Mouse (Mus musculus) kidney, embryonic 16.5 days (tissue): ENCODE data around the gene Tldc1. TPM values are rescaled to one million over a fixed set of nuclear protein-coding genes. Genes with fewer than 3 reads are reported as not detected.
A peak's percentile ranks its signal among the peaks of the same experiment; 100 is the strongest.

Experiments used
- ATAC-seq: fragments of 200-750 bp; cut with Nextera tagmentation; 2 replicates; pipeline ENCODE4 v1.8.0; 2017; ENCODE audit warnings: moderate TSS enrichment; ENCODE audit not compliant: low FRiP score, low TSS enrichment
- H3K27ac ChIP-seq: fragments of 300-500 bp; sonication (generic); 2 replicates; pipeline ENCODE4 v1.5.1; 2014; ENCODE audit warnings: low read length
- H3K27me3 ChIP-seq: fragments of 300-500 bp; sonication (generic); 2 replicates; pipeline ENCODE4 v1.6.1; 2014; ENCODE audit warnings: low read length, control low read depth, mixed read lengths; ENCODE audit not compliant: insufficient read depth
- H3K36me3 ChIP-seq: fragments of 300-500 bp; sonication (generic); 2 replicates; pipeline ENCODE4 v1.6.1; 2014; ENCODE audit warnings: low read length, control low read depth, mixed read lengths; ENCODE audit not compliant: insufficient read depth
- H3K4me1 ChIP-seq: fragments of 300-500 bp; sonication (generic); 2 replicates; pipeline ENCODE4 v1.6.1; 2014; ENCODE audit warnings: low read length, control low read depth, mixed read lengths; ENCODE audit not compliant: insufficient read depth
- H3K4me2 ChIP-seq: fragments of 300-500 bp; sonication (generic); replicated peaks from 2 replicates; pipeline ENCODE4 v1.6.1; 2014; ENCODE audit warnings: low read depth, low read length
- H3K4me3 ChIP-seq: fragments of 300-500 bp; sonication (generic); 2 replicates; pipeline ENCODE4 v1.5.1; 2014; ENCODE audit warnings: mild to moderate bottlenecking, low read length
- H3K9ac ChIP-seq: fragments of 300-500 bp; sonication (generic); replicated peaks from 2 replicates; pipeline ENCODE4 v1.6.1; 2014; ENCODE audit warnings: low read length
- H3K9me3 ChIP-seq: fragments of 300-500 bp; sonication (generic); 2 replicates; pipeline ENCODE4 v1.6.1; 2016; ENCODE audit warnings: low read length, control low read depth
- WGBS: fragments of 180-500 bp; shearing (Covaris S2); extraction: QIAGEN DNeasy Blood & Tissue Kit; methylation state at CpG from one replicate; pipeline ENCODE4 v1.1.7; 2014; 5-methylcytosine and 5-hydroxymethylcytosine counted together
- polyA plus RNA-seq: library from polyadenylated mRNA; unstranded; fragments of >200 nt; fragmentation: Nextera tagmentation; extraction: Ambion mirVana; gene quantifications from 2 replicates; pipeline ENCODE4 v1.2.1, GENCODE M21; 2015

The Tldc1 gene
- polyA plus RNA-seq, 1 experiment from 2014 or later, result 19.7 TPM

DNA sequence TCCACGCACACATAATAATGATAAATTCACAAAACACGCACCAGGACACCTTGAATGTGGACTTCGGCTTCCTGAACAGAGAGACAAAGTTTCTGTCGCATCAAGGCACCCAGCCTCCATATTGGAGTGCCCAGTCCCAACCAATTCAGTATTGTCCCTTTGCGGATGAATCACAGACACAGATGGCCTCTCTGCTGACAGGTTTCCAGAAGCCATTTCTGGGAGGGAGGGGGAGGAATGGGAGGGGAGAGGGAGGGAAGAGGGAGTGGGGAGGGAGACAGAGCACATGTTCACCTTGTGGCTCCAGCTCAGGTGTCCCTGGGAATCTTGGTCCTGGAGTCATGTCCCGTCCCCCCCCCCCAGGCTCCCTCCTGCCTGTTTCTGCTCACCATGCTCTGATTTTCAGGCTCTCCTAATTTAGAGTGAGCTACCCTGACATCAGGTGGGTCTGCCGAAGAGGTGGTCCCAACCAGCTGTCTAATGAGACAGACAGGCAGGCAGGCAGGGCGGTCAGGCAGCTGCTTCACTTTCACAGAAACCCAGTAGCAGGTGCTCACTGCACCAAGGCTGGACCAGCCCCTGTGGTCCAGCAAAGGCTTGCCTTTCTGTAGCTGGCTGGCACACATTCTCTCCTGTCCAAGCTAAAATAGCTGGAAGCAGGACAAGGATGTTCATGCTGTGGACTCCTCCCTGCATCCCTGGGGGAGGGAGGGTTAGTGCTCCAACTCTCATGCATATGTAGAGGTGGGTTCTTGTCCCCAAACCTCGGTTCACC, 10.6 kb upstream of the Tldc1 start:
- ATAC-seq, result no peak
- H3K9ac ChIP-seq, result no peak overlapping the region
- H3K27ac ChIP-seq, result no peak overlapping the region
- no peaks in the 10 kb centered on the region for H3K9me3 ChIP-seq
- no peaks in the 10 kb centered on the region for H3K36me3 ChIP-seq
- peaks cover 25% of the 10 kb centered on the region for H3K4me1 ChIP-seq
- H3K27me3 ChIP-seq, result no peaks in the 10 kb centered on the region
- 82% methylated on average over 8 of the region's 9 CpGs for WGBS
- no peak overlapping the region for H3K4me3 ChIP-seq
- H3K4me2 ChIP-seq, result no peak overlapping the region

DNA sequence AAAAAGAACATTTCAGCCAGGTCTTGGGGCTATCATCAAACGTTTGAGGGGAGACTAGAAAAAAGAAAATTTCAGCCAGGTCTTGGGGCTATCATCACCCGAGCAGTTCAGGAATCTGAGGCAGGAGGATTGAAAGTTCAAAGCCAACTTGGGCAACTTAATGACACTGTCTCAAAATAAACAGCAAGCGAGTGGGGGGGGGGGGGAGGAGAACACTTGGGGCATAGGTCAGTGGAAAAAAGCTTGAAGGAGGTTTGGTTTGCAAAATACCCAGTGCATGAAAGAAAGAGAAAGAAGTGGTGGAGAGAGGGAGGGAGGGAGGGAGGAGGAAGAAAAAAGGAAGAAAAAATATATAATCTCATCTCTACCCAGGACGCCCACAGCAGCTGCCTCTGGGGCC, 9.1 kb upstream of the Tldc1 start:
- no peak for ATAC-seq
- H3K4me1 ChIP-seq, result peaks cover 22% of the 10 kb centered on the region

DNA sequence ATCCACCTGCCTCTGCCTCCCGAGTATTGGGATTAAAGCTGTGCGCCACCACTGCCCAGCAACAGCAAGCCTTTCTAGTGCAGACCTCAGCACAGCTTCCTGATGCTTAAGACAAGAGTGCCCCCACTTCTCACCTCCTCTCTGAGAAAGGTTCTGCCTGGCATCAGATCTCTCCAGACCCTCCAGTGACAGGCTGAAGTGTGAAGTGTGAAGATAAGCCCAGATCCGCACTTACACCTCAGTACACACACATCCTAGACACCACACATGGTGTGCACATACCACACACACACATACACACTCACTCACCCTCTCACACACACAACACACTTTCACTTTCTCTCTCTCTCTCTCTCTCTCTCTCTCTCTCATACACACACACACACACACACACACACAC, 8.7 kb upstream of the Tldc1 start:
- H3K9ac ChIP-seq, result no peak overlapping the region
- no peak overlapping the region for H3K27ac ChIP-seq
- 75% methylated on average over 3 of the region's 3 CpGs for WGBS
- H3K4me2 ChIP-seq, result no peak overlapping the region
- no peaks in the 10 kb centered on the region for H3K9me3 ChIP-seq
- no peaks in the 10 kb centered on the region for H3K27me3 ChIP-seq
- H3K36me3 ChIP-seq, result no peaks in the 10 kb centered on the region
- ATAC-seq, result no peak
- H3K4me3 ChIP-seq, result no peak overlapping the region
- peaks cover 17% of the 10 kb centered on the region for H3K4me1 ChIP-seq

More for the DNA sequence above, 9.1 kb upstream of the Tldc1 start:
- H3K4me3 ChIP-seq, result no peak overlapping the region
- H3K27ac ChIP-seq, result no peak overlapping the region
- H3K9ac ChIP-seq, result no peak overlapping the region
- WGBS, result 27% methylated on average over 4 of the region's 4 CpGs
- no peaks in the 10 kb centered on the region for H3K36me3 ChIP-seq
- H3K4me2 ChIP-seq, result no peak overlapping the region
- H3K27me3 ChIP-seq, result no peaks in the 10 kb centered on the region
- no peaks in the 10 kb centered on the region for H3K9me3 ChIP-seq

DNA sequence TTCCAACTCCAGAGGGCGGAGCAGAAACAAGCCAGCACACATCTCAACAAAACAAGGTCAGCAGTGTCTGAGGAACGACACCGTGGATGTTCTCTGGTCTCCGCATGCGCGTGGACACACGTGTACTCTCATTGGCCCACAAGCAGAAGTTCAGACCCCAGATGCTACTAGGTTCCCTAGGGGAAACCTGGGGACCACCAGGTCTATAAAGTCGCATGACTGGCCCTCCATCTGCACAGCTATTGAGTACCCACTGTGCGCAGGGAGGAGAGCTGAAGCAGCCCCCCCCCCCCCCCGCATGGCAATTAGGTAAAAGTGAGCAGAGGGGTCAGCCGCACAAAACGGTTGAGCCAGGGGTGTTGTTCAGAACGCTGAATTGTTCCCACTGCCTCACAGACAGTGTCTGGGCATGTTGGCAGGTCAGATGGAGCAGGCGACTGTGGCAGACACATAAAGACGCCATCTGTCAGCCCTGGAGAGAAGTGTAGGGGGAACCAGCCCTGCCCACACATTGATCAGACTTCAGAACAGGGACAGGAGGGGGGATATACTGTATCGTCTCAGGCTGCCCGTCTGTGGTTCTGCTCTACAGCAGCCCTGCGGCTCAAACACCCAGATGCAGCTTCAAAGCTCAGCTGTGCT, 7.7 kb upstream of the Tldc1 start:
- no peak for ATAC-seq
- 49% methylated on average over 18 of the region's 18 CpGs for WGBS

DNA sequence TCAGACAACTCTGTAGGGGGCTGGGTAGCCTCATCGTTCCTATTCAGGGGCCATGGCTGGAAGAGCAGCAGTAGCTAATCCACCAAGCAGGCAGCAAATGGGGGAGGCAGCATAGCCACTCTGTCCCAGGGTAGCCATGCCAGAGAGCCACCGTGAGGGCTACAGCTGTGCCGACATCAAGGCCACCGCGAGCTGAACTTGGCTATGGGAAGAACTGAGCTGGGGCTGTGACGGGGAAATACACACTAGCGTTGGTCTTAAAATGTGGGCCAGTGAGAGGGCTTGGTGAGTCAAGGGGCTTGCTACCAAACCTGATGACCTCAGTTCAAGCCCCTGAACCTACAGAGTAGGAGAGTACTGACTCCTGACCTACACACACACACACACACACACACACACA, 6.5 kb upstream of the Tldc1 start:
- no peak for ATAC-seq
- Histone ChIP-seq H3K27ac (no peak overlapping the region), H3K4me2 (no peak overlapping the region), H3K9ac (no peak overlapping the region), H3K4me1 (peaks cover 11% of the 10 kb centered on the region; the same call in 1 of the 2 replicates), H3K9me3 (no peaks in the 10 kb centered on the region), H3K4me3 (no peak overlapping the region), H3K27me3 (no peaks in the 10 kb centered on the region), H3K36me3 (no peaks in the 10 kb centered on the region)
- 65% methylated on average over 7 of the region's 7 CpGs for WGBS

More for the DNA sequence above, 7.7 kb upstream of the Tldc1 start:
- Histone ChIP-seq H3K4me1 (peaks cover 10% of the 10 kb centered on the region; the same call in 1 of the 2 replicates), H3K27ac (no peak overlapping the region), H3K4me3 (no peak overlapping the region), H3K4me2 (no peak overlapping the region), H3K36me3 (no peaks in the 10 kb centered on the region), H3K9ac (no peak overlapping the region), H3K27me3 (no peaks in the 10 kb centered on the region), H3K9me3 (no peaks in the 10 kb centered on the region)

DNA sequence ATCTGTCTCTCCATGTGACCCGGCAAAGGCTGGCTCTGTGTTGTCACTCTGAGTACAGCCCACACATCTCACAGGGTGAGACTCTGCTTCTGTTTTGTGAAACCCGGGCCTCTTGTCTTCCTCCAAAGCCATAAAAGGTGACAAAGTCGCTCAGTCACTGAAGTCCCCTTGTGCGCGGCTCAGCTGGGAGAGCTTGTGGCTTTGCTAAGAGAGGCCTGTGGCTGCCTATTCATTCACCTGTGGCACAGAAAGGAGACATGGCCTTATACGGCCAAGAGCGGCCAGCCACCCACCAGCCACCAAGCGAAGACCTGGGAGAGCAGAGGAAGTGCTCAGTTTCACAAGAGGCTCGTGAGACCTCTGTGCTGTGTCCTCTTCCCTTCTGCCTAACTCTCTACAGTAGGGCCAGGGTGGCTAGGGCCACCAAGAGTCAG, 5.9 kb upstream of the Tldc1 start:
- H3K4me2 ChIP-seq, result no peak overlapping the region
- H3K9ac ChIP-seq, result 0 out of 2 replicates have a peak overlapping the region, but pooled peaks have one; percentile 12
- ATAC-seq, result no peak
- H3K9me3 ChIP-seq, result no peaks in the 10 kb centered on the region
- no peaks in the 10 kb centered on the region for H3K36me3 ChIP-seq
- 50% methylated on average over 9 of the region's 9 CpGs for WGBS
- H3K27ac ChIP-seq, result no peak overlapping the region
- no peak overlapping the region for H3K4me3 ChIP-seq
- H3K27me3 ChIP-seq, result no peaks in the 10 kb centered on the region
- peaks cover 11% of the 10 kb centered on the region; the same call in 1 of the 2 replicates for H3K4me1 ChIP-seq

DNA sequence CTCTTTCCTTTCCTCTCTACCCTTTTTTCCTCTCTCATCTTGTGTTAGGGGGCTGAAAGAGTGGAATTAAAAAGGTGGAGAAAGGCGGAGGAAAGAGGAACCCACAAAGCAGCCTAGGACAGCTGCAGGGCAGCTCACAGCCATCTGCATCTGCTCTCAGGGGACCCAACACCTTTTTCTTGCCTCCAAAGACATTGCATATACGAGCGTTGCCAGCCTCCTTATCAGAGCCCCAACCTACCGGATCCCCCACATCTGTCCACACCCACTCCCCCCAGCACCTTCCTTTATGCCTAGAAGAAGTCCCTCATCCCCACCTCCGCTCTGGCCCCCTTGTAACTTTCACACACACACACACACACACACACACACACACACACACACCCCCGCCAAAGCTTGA, 5.4 kb upstream of the Tldc1 start:
- no peak overlapping the region for H3K9ac ChIP-seq
- H3K9me3 ChIP-seq, result no peaks in the 10 kb centered on the region
- H3K4me2 ChIP-seq, result no peak overlapping the region
- no peak for ATAC-seq
- no peaks in the 10 kb centered on the region for H3K27me3 ChIP-seq
- no peaks in the 10 kb centered on the region for H3K36me3 ChIP-seq
- WGBS, result 76% methylated on average over 6 of the region's 6 CpGs
- no peak overlapping the region for H3K27ac ChIP-seq
- H3K4me3 ChIP-seq, result no peak overlapping the region
- peaks cover 16% of the 10 kb centered on the region for H3K4me1 ChIP-seq

DNA sequence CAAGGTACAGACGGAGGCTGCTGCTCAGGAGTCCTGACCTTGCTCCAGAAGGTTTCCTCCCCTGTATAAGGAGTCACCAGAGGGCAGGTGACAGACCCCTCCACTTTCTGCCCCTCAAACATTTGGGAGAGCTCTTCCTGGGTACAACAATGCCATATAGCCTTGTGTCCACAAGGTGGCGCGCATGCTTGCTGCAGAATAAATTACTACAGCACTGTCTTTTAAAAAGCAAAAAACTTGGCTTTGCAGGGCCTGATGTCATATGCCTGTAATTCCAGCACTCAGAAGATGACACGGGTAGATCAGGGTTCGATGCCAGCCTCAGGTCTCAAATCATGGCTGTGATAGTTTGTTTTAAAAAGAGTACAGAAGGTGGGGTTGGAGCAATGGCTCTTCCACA, 4.5 kb upstream of the Tldc1 start:
- WGBS, result 5% methylated on average over 5 of the region's 5 CpGs
- no peak for ATAC-seq
- H3K27ac ChIP-seq, result no peak overlapping the region
- H3K4me3 ChIP-seq, result no peak overlapping the region
- no peaks in the 10 kb centered on the region for H3K27me3 ChIP-seq
- H3K9ac ChIP-seq, result no peak overlapping the region
- H3K36me3 ChIP-seq, result no peaks in the 10 kb centered on the region
- H3K4me1 ChIP-seq, result peaks cover 21% of the 10 kb centered on the region
- no peaks in the 10 kb centered on the region for H3K9me3 ChIP-seq
- no peak overlapping the region for H3K4me2 ChIP-seq

DNA sequence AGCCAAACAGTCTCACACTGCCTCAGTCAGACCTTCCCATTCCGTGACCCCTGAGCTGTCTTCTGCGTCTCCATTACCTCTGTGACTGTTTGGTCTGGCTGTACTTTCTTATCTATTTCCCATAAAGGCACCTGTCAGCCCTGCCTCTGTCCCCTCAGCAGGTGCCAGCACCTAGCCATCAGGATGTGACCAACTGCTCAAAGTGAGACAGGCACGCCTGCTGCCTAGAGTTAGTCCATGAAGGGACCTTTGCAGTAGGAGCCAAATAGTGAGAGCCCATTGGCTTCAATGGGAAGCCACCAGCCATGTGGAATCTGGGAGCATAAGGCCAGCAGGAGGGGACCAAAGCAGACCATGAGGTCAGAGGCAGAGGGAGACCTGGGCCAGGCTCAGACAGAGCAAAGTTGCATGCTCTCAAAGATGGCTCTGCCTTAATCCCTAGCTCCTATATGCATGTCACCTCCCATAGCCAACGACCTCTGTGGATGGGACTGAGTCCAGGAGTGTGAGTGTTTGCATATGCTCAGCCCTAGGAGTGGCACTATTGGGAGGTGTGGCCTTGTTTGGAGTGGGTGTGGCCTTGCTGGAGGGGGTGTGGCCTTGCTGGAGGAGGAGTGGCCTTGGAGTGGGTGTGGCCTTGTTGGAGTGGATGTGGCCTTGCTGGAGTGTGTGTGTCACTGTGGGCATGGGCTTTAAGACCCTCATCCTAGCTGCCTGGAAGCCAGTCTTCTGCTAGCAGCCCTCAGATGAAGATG, 3.0 kb upstream of the Tldc1 start:
- Histone ChIP-seq H3K36me3 (no peaks in the 10 kb centered on the region), H3K9ac (no peak overlapping the region), H3K27ac (no peak overlapping the region), H3K4me1 (peaks cover 29% of the 10 kb centered on the region), H3K9me3 (no peaks in the 10 kb centered on the region), H3K27me3 (no peaks in the 10 kb centered on the region), H3K4me3 (no peak overlapping the region), H3K4me2 (no peak overlapping the region)
- 0 out of 2 replicates have a peak, but pooled peaks have one; percentile 10 for ATAC-seq
- WGBS, result 53% methylated on average over 4 of the region's 4 CpGs
